Mouse (Mus musculus): Measurements from ENCODE around the gene Olfr243. TPM values are rescaled to one million over a fixed set of nuclear protein-coding genes. Genes with fewer than 3 reads are reported as not detected.

Gene Olfr243
- polyA plus RNA-seq, 1 experiment from 2014 or later = 0.17 TPM

Other genes starting within 250 kb of the Olfr243 start
- 0.14 and 0.25 TPM in 2 replicates for gene Olfr608, start 244.8 kb upstream of the Olfr243 start, polyA plus RNA-seq (2015; fragmentation: Nextera tagmentation; extraction: Ambion mirVana)
- gene Olfr609, start 216.6 kb upstream of the Olfr243 start, polyA plus RNA-seq (2015; fragmentation: Nextera tagmentation; extraction: Ambion mirVana) = not detected in 2 replicates
- gene Olfr610, start 202.5 kb upstream of the Olfr243 start, polyA plus RNA-seq (2015; fragmentation: Nextera tagmentation; extraction: Ambion mirVana) = 0.28 TPM in 1 of 2 replicates, not detected in the other
- not detected in 2 replicates for gene Olfr611, start 193.8 kb upstream of the Olfr243 start, polyA plus RNA-seq (2015; fragmentation: Nextera tagmentation; extraction: Ambion mirVana)
- gene Olfr612, start 172.0 kb upstream of the Olfr243 start, polyA plus RNA-seq (2015; fragmentation: Nextera tagmentation; extraction: Ambion mirVana) = 0.26 and 0.27 TPM in 2 replicates
- 0.08 and 0.11 TPM in 2 replicates for gene Olfr613, start 166.6 kb upstream of the Olfr243 start, polyA plus RNA-seq (2015; fragmentation: Nextera tagmentation; extraction: Ambion mirVana)
- gene Olfr615, start 158.6 kb upstream of the Olfr243 start, polyA plus RNA-seq (2015; fragmentation: Nextera tagmentation; extraction: Ambion mirVana) = 0.25 and 0.29 TPM in 2 replicates
- gene Olfr616, start 145.5 kb upstream of the Olfr243 start, polyA plus RNA-seq (2015; fragmentation: Nextera tagmentation; extraction: Ambion mirVana) = 0.11 TPM in 2 replicates
- not detected in 2 replicates for gene Olfr617, start 141.6 kb upstream of the Olfr243 start, polyA plus RNA-seq (2015; fragmentation: Nextera tagmentation; extraction: Ambion mirVana)
- 0.07 TPM in 1 of 2 replicates, not detected in the other for gene Olfr618, start 124.6 kb upstream of the Olfr243 start, polyA plus RNA-seq (2015; fragmentation: Nextera tagmentation; extraction: Ambion mirVana)
- gene Olfr619, start 114.1 kb upstream of the Olfr243 start, polyA plus RNA-seq (2015; fragmentation: Nextera tagmentation; extraction: Ambion mirVana) = 0.20 TPM in 1 of 2 replicates, not detected in the other
- gene Olfr620, start 102.1 kb upstream of the Olfr243 start, polyA plus RNA-seq (2015; fragmentation: Nextera tagmentation; extraction: Ambion mirVana) = 0.21 and 0.24 TPM in 2 replicates
- gene Olfr622, start 72.0 kb upstream of the Olfr243 start, polyA plus RNA-seq (2015; fragmentation: Nextera tagmentation; extraction: Ambion mirVana) = 0.29 and 0.68 TPM in 2 replicates
- gene Olfr623, start 51.0 kb upstream of the Olfr243 start, polyA plus RNA-seq (2015; fragmentation: Nextera tagmentation; extraction: Ambion mirVana) = not detected in 2 replicates
- gene Olfr624, start 43.5 kb upstream of the Olfr243 start, polyA plus RNA-seq (2015; fragmentation: Nextera tagmentation; extraction: Ambion mirVana) = 0.04 and 0.07 TPM in 2 replicates
- not detected in 2 replicates for gene Olfr625-ps1, start 32.0 kb upstream of the Olfr243 start, polyA plus RNA-seq (2015; fragmentation: Nextera tagmentation; extraction: Ambion mirVana)
- gene Olfr628, start 15.7 kb downstream of the Olfr243 start, polyA plus RNA-seq (2015; fragmentation: Nextera tagmentation; extraction: Ambion mirVana) = not detected in 2 replicates
- gene Olfr629, start 30.3 kb downstream of the Olfr243 start, polyA plus RNA-seq (2015; fragmentation: Nextera tagmentation; extraction: Ambion mirVana) = 0.09 TPM in 1 of 2 replicates, not detected in the other
- not detected in 2 replicates for gene Olfr630, start 42.7 kb downstream of the Olfr243 start, polyA plus RNA-seq (2015; fragmentation: Nextera tagmentation; extraction: Ambion mirVana)
- gene Olfr69, start 56.9 kb downstream of the Olfr243 start, polyA plus RNA-seq (2015; fragmentation: Nextera tagmentation; extraction: Ambion mirVana) = 0.25 and 0.43 TPM in 2 replicates
- gene Olfr68, start 65.0 kb downstream of the Olfr243 start, polyA plus RNA-seq (2015; fragmentation: Nextera tagmentation; extraction: Ambion mirVana) = 0.12 TPM in 1 of 2 replicates, not detected in the other
- gene Olfr67, start 77.2 kb downstream of the Olfr243 start, polyA plus RNA-seq (2015; fragmentation: Nextera tagmentation; extraction: Ambion mirVana) = not detected in 2 replicates
- 2,578 and 3,288 TPM in 2 replicates for gene Hbb-bt, start 99.3 kb downstream of the Olfr243 start, polyA plus RNA-seq (2015; fragmentation: Nextera tagmentation; extraction: Ambion mirVana)
- gene Hbb-bs, start 113.4 kb downstream of the Olfr243 start, polyA plus RNA-seq (2015; fragmentation: Nextera tagmentation; extraction: Ambion mirVana) = 7,493 and 10,028 TPM in 2 replicates
- not detected in 2 replicates for gene Hbb-bh2, start 125.8 kb downstream of the Olfr243 start, polyA plus RNA-seq (2015; fragmentation: Nextera tagmentation; extraction: Ambion mirVana)
- gene Hbb-bh1, start 128.5 kb downstream of the Olfr243 start, polyA plus RNA-seq (2015; fragmentation: Nextera tagmentation; extraction: Ambion mirVana) = 3.0 and 4.7 TPM in 2 replicates
- gene Hbb-y, start 138.5 kb downstream of the Olfr243 start, polyA plus RNA-seq (2015; fragmentation: Nextera tagmentation; extraction: Ambion mirVana) = 296 and 441 TPM in 2 replicates
- gene Olfr66, start 171.6 kb downstream of the Olfr243 start, polyA plus RNA-seq (2015; fragmentation: Nextera tagmentation; extraction: Ambion mirVana) = not detected in 2 replicates
- gene Olfr64, start 179.8 kb downstream of the Olfr243 start, polyA plus RNA-seq (2015; fragmentation: Nextera tagmentation; extraction: Ambion mirVana) = 0.04 and 0.11 TPM in 2 replicates
- gene Olfr65, start 188.8 kb downstream of the Olfr243 start, polyA plus RNA-seq (2015; fragmentation: Nextera tagmentation; extraction: Ambion mirVana) = 0.34 and 0.51 TPM in 2 replicates
- gene Olfr631, start 214.2 kb downstream of the Olfr243 start, polyA plus RNA-seq (2015; fragmentation: Nextera tagmentation; extraction: Ambion mirVana) = not detected in 2 replicates
- gene Olfr632, start 219.7 kb downstream of the Olfr243 start, polyA plus RNA-seq (2015; fragmentation: Nextera tagmentation; extraction: Ambion mirVana) = not detected in 2 replicates
- gene Olfr633, start 229.8 kb downstream of the Olfr243 start, polyA plus RNA-seq (2015; fragmentation: Nextera tagmentation; extraction: Ambion mirVana) = not detected in 2 replicates

All from embryonic facial prominence, embryonic 15.5 days (tissue).